Mouse (Mus musculus) kidney, embryonic 16.5 days (tissue): ENCODE measurements at regions not wholly inside any gene's neighbourhood (a gene's known extent, or its start where the extent isn't known, plus 50 kb on each side); places are given as distances from the start of the nearest gene placed in this dataset.
A peak's percentile ranks its signal among the peaks of the same experiment; 100 is the strongest.

Experiments
- ATAC-seq: fragments of 200-750 bp; cut with Nextera tagmentation; 2 replicates; pipeline ENCODE4 v1.8.0; 2017; ENCODE audit warnings: moderate TSS enrichment; ENCODE audit not compliant: low FRiP score, low TSS enrichment
- H3K27ac ChIP-seq: fragments of 300-500 bp; sonication (generic); 2 replicates; pipeline ENCODE4 v1.5.1; 2014; ENCODE audit warnings: low read length
- H3K27me3 ChIP-seq: fragments of 300-500 bp; sonication (generic); 2 replicates; pipeline ENCODE4 v1.6.1; 2014; ENCODE audit warnings: low read length, control low read depth, mixed read lengths; ENCODE audit not compliant: insufficient read depth
- H3K36me3 ChIP-seq: fragments of 300-500 bp; sonication (generic); 2 replicates; pipeline ENCODE4 v1.6.1; 2014; ENCODE audit warnings: low read length, control low read depth, mixed read lengths; ENCODE audit not compliant: insufficient read depth
- H3K4me1 ChIP-seq: fragments of 300-500 bp; sonication (generic); 2 replicates; pipeline ENCODE4 v1.6.1; 2014; ENCODE audit warnings: low read length, control low read depth, mixed read lengths; ENCODE audit not compliant: insufficient read depth
- H3K4me2 ChIP-seq: fragments of 300-500 bp; sonication (generic); replicated peaks from 2 replicates; pipeline ENCODE4 v1.6.1; 2014; ENCODE audit warnings: low read depth, low read length
- H3K4me3 ChIP-seq: fragments of 300-500 bp; sonication (generic); 2 replicates; pipeline ENCODE4 v1.5.1; 2014; ENCODE audit warnings: mild to moderate bottlenecking, low read length
- H3K9ac ChIP-seq: fragments of 300-500 bp; sonication (generic); replicated peaks from 2 replicates; pipeline ENCODE4 v1.6.1; 2014; ENCODE audit warnings: low read length
- H3K9me3 ChIP-seq: fragments of 300-500 bp; sonication (generic); 2 replicates; pipeline ENCODE4 v1.6.1; 2016; ENCODE audit warnings: low read length, control low read depth
- WGBS: fragments of 180-500 bp; shearing (Covaris S2); extraction: QIAGEN DNeasy Blood & Tissue Kit; methylation state at CpG from one replicate; pipeline ENCODE4 v1.1.7; 2014; 5-methylcytosine and 5-hydroxymethylcytosine counted together

GRCm38 (mm10) chr5:12639549-12639948 lies 256.4 kb downstream of the Sema3d start:
- no peak for ATAC-seq
- no peak overlapping the region for H3K9ac ChIP-seq
- H3K4me2 ChIP-seq: no peak overlapping the region
- no peaks in the 10 kb centered on the region for H3K27me3 ChIP-seq
- no peaks in the 10 kb centered on the region for H3K36me3 ChIP-seq
- no peak overlapping the region for H3K27ac ChIP-seq
- no peaks in the 10 kb centered on the region for H3K9me3 ChIP-seq
- H3K4me3 ChIP-seq: no peak overlapping the region
- 0 out of 2 replicates have a peak, but pooled peaks cover 1% of the 10 kb centered on the region for H3K4me1 ChIP-seq

- no peaks in the 10 kb centered on the region for H3K36me3 ChIP-seq
- no peak overlapping the region for H3K9ac ChIP-seq
- no peak overlapping the region for H3K4me3 ChIP-seq
- WGBS: 55% methylated on average over 2 of the region's 2 CpGs
- ATAC-seq: no peak
- no peaks in the 10 kb centered on the region for H3K4me1 ChIP-seq
- no peak overlapping the region for H3K4me2 ChIP-seq
- H3K27ac ChIP-seq: no peak overlapping the region
- H3K27me3 ChIP-seq: no peaks in the 10 kb centered on the region
- no peaks in the 10 kb centered on the region for H3K9me3 ChIP-seq
These were observed 263.1 kb downstream of the Sema3d start for GRCm38 (mm10) chr5:12646269-12646668.

- H3K9me3 ChIP-seq: no peaks in the 10 kb centered on the region
- no peaks in the 10 kb centered on the region for H3K27me3 ChIP-seq
- no peak overlapping the region for H3K9ac ChIP-seq
- H3K36me3 ChIP-seq: no peaks in the 10 kb centered on the region
- 49% methylated on average over 2 of the region's 2 CpGs for WGBS
- no peak overlapping the region for H3K4me3 ChIP-seq
- peak; percentile 81; the same call in 1 of the 2 replicates for ATAC-seq
- H3K4me1 ChIP-seq: no peaks in the 10 kb centered on the region; the same call in 1 of the 2 replicates
- H3K4me2 ChIP-seq: no peak overlapping the region
- no peak overlapping the region for H3K27ac ChIP-seq
These were observed 290.5 kb downstream of the Sema3d start for GRCm38 (mm10) chr5:12673666-12674065.

- H3K27ac ChIP-seq: no peak overlapping the region
- H3K27me3 ChIP-seq: no peaks in the 10 kb centered on the region
- H3K36me3 ChIP-seq: no peaks in the 10 kb centered on the region
- H3K4me3 ChIP-seq: no peak overlapping the region
- H3K9me3 ChIP-seq: no peaks in the 10 kb centered on the region
- WGBS: 55% methylated on average over 4 of the region's 4 CpGs
- H3K9ac ChIP-seq: no peak overlapping the region
- ATAC-seq: no peak
- H3K4me1 ChIP-seq: no peaks in the 10 kb centered on the region; the same call in 1 of the 2 replicates
- H3K4me2 ChIP-seq: no peak overlapping the region
These were observed 290.9 kb downstream of the Sema3d start for GRCm38 (mm10) chr5:12674134-12674533.

GRCm38 (mm10) chr5:12676712-12677111 lies 293.5 kb downstream of the Sema3d start:
- ATAC-seq: no peak
- no peaks in the 10 kb centered on the region; the same call in 1 of the 2 replicates for H3K4me1 ChIP-seq

GRCm38 (mm10) chr5:12714894-12715293 lies 331.7 kb downstream of the Sema3d start:
- 83% methylated on average over 3 of the region's 3 CpGs for WGBS
- Histone ChIP-seq H3K4me1 (no peaks in the 10 kb centered on the region), H3K9me3 (peaks cover 10% of the 10 kb centered on the region), H3K27me3 (no peaks in the 10 kb centered on the region), H3K9ac (no peak overlapping the region), H3K36me3 (0 out of 2 replicates have a peak, but pooled peaks cover 4% of the 10 kb centered on the region), H3K27ac (no peak overlapping the region), H3K4me3 (no peak overlapping the region), H3K4me2 (no peak overlapping the region)
- no peak for ATAC-seq

More at GRCm38 (mm10) chr5:12676712-12677111, 293.5 kb downstream of the Sema3d start:
- Histone ChIP-seq H3K9me3 (no peaks in the 10 kb centered on the region), H3K9ac (no peak overlapping the region), H3K27ac (no peak overlapping the region), H3K4me2 (no peak overlapping the region), H3K36me3 (no peaks in the 10 kb centered on the region), H3K27me3 (no peaks in the 10 kb centered on the region), H3K4me3 (no peak overlapping the region)
- 29% methylated on average over 3 of the region's 3 CpGs for WGBS

GRCm38 (mm10) chr5:12751514-12751913 lies 368.3 kb downstream of the Sema3d start:
- WGBS: 12% methylated on average over 5 of the region's 5 CpGs

GRCm38 (mm10) chr5:12759634-12760033 lies 365.6 kb upstream of the Sema3a start:
- Histone ChIP-seq H3K4me2 (no peak overlapping the region), H3K36me3 (no peaks in the 10 kb centered on the region), H3K9me3 (no peaks in the 10 kb centered on the region), H3K4me1 (no peaks in the 10 kb centered on the region), H3K9ac (no peak overlapping the region), H3K27me3 (no peaks in the 10 kb centered on the region), H3K27ac (no peak overlapping the region), H3K4me3 (no peak overlapping the region)
- no peak for ATAC-seq

More at GRCm38 (mm10) chr5:12751514-12751913, 368.3 kb downstream of the Sema3d start:
- H3K27me3 ChIP-seq: no peaks in the 10 kb centered on the region
- no peak overlapping the region for H3K4me2 ChIP-seq
- H3K9me3 ChIP-seq: no peaks in the 10 kb centered on the region
- peak; percentile 84 for ATAC-seq
- no peak overlapping the region for H3K4me3 ChIP-seq
- H3K4me1 ChIP-seq: no peaks in the 10 kb centered on the region
- H3K27ac ChIP-seq: no peak overlapping the region
- no peaks in the 10 kb centered on the region for H3K36me3 ChIP-seq
- no peak overlapping the region for H3K9ac ChIP-seq

GRCm38 (mm10) chr5:12767383-12767782 lies 357.8 kb upstream of the Sema3a start:
- no peaks in the 10 kb centered on the region for H3K9me3 ChIP-seq
- WGBS: 65% methylated on average over 1 of the region's 1 CpGs
- H3K27me3 ChIP-seq: no peaks in the 10 kb centered on the region
- H3K27ac ChIP-seq: no peak overlapping the region
- no peak overlapping the region for H3K4me2 ChIP-seq
- H3K4me3 ChIP-seq: no peak overlapping the region
- no peak for ATAC-seq
- no peaks in the 10 kb centered on the region for H3K4me1 ChIP-seq
- no peak overlapping the region for H3K9ac ChIP-seq
- no peaks in the 10 kb centered on the region for H3K36me3 ChIP-seq

- Histone ChIP-seq H3K9ac (no peak overlapping the region), H3K4me3 (no peak overlapping the region), H3K4me1 (no peaks in the 10 kb centered on the region), H3K4me2 (no peak overlapping the region), H3K27ac (no peak overlapping the region), H3K36me3 (no peaks in the 10 kb centered on the region), H3K27me3 (no peaks in the 10 kb centered on the region), H3K9me3 (peaks cover 3% of the 10 kb centered on the region)
- no peak for ATAC-seq
- 92% methylated on average over 3 of the region's 3 CpGs for WGBS
These were observed 342.5 kb upstream of the Sema3a start for GRCm38 (mm10) chr5:12782681-12783080.
